Mouse (Mus musculus) ES-Bruce4 (cell line): ENCODE data around the gene Neo1.

Experiments used
- CTCF ChIP-seq: IDR thresholded peaks from one replicate; pipeline ENCODE4 v1.8.1; 2011; ENCODE audit warnings: low read depth, low read length
- EP300 ChIP-seq: IDR thresholded peaks from 2 replicates; pipeline ENCODE4 v1.6.1; 2011; ENCODE audit warnings: low read depth, low read length; ENCODE audit not compliant: insufficient read depth
- POLR2A ChIP-seq: IDR thresholded peaks from one replicate; pipeline ENCODE4 v1.8.1; 2011; ENCODE audit warnings: low read length; ENCODE audit not compliant: insufficient read depth

GRCm38 (mm10) chr9:58890893-58891292 is 145.3 kb downstream of the Neo1 start:
- TF ChIP-seq CTCF = no peak
- TF ChIP-seq EP300 = no peak
- TF ChIP-seq POLR2A = no peak
